Mouse (Mus musculus) bone marrow, adult 2 months (tissue): ENCODE measurements around the gene Ccp110.

ENCODE experiments used
- CTCF ChIP-seq: fragments of 200-500 bp; IDR thresholded peaks from 2 replicates; pipeline ENCODE4 v1.5.1; 2011; ENCODE audit warnings: low read length, control low read depth; ENCODE audit not compliant: control insufficient read depth, insufficient read depth
- POLR2A ChIP-seq: fragments of 200-500 bp; IDR thresholded peaks from 2 replicates; pipeline ENCODE4 v1.6.1; 2011; ENCODE audit warnings: low read depth, mild to moderate bottlenecking, control low read depth, low read length, borderline replicate concordance; ENCODE audit not compliant: control insufficient read depth

GRCm38 (mm10) chr7:118740532-118741338 is 28.4 kb downstream of the Ccp110 start:
- TF ChIP-seq POLR2A: 0 out of 2 replicates have a peak, but pooled peaks have one; percentile 18
- no peak for TF ChIP-seq CTCF
